Mouse (Mus musculus) hindbrain, embryonic 11.5 days (tissue): ENCODE results near the gene Pkn2. TPM values are rescaled to one million over a fixed set of nuclear protein-coding genes. Genes with fewer than 3 reads are reported as not detected.

Experiments used
- ATAC-seq: fragments of 200-750 bp; cut with Nextera tagmentation; 2 replicates; pipeline ENCODE4 v1.8.0; 2017; ENCODE audit warnings: mild to moderate bottlenecking, moderate TSS enrichment, moderate library complexity; ENCODE audit not compliant: low FRiP score
- DNase-seq: peaks from one replicate; pipeline ENCODE4 v3.0.0-alpha.2; 2015; ENCODE audit warnings: low spot score
- H3K27ac ChIP-seq: fragments of 300-500 bp; sonication (generic); 2 replicates; pipeline ENCODE4 v1.5.1; 2014; ENCODE audit warnings: mild to moderate bottlenecking, low read depth, low read length
- H3K27me3 ChIP-seq: fragments of 300-500 bp; sonication (generic); 2 replicates; pipeline ENCODE4 v1.6.1; 2014; ENCODE audit warnings: mild to moderate bottlenecking, low read length, moderate library complexity, mixed read lengths; ENCODE audit not compliant: control insufficient read depth, insufficient read depth
- H3K36me3 ChIP-seq: fragments of 300-500 bp; sonication (generic); 2 replicates; pipeline ENCODE4 v1.6.1; 2014; ENCODE audit warnings: mild to moderate bottlenecking, low read length, moderate library complexity, mixed read lengths; ENCODE audit not compliant: control insufficient read depth, insufficient read depth
- H3K4me1 ChIP-seq: fragments of 300-500 bp; sonication (generic); replicated peaks from 2 replicates; pipeline ENCODE4 v1.6.1; 2014; ENCODE audit warnings: low read length, mixed read lengths; ENCODE audit not compliant: control insufficient read depth, insufficient read depth
- H3K4me2 ChIP-seq: fragments of 300-500 bp; sonication (generic); replicated peaks from 2 replicates; pipeline ENCODE4 v1.6.1; 2014; ENCODE audit warnings: mild to moderate bottlenecking, low read depth, low read length
- H3K4me3 ChIP-seq: fragments of 300-500 bp; sonication (generic); 2 replicates; pipeline ENCODE4 v1.5.1; 2014; ENCODE audit warnings: low read depth, low read length
- H3K9ac ChIP-seq: fragments of 300-500 bp; sonication (generic); 2 replicates; pipeline ENCODE4 v1.6.1; 2014; ENCODE audit warnings: low read depth, low read length
- H3K9me3 ChIP-seq: fragments of 300-500 bp; sonication (generic); 2 replicates; pipeline ENCODE4 v1.6.1; 2016; ENCODE audit warnings: low read length; ENCODE audit not compliant: control insufficient read depth
- WGBS: fragments of 180-500 bp; shearing (Covaris S2); extraction: QIAGEN DNeasy Blood & Tissue Kit; methylation state at CpG from one replicate; pipeline ENCODE4 v1.1.7; 2014; 5-methylcytosine and 5-hydroxymethylcytosine counted together
- polyA plus RNA-seq: library from polyadenylated mRNA; unstranded; fragments of >200 nt; fragmentation: Nextera tagmentation; extraction: Ambion mirVana; gene quantifications from 2 replicates; pipeline ENCODE4 v1.2.1, GENCODE M21; 2014

The Pkn2 gene
- polyA plus RNA-seq, 1 experiment from 2014 or later, result 48.6 TPM

GRCm38 (mm10) chr3:142899683-142900082, 17.9 kb upstream of the Pkn2 start:
- Histone ChIP-seq H3K4me2 (no peak overlapping the region), H3K9ac (no peak overlapping the region), H3K36me3 (no peaks in the 10 kb centered on the region), H3K27me3 (no peaks in the 10 kb centered on the region), H3K4me1 (no peaks in the 10 kb centered on the region), H3K9me3 (no peaks in the 10 kb centered on the region), H3K4me3 (no peak overlapping the region), H3K27ac (no peak overlapping the region)
- no peak for ATAC-seq
- 86% methylated on average over 2 of the region's 2 CpGs for WGBS
- DNase-seq, result no peak

GRCm38 (mm10) chr3:142898949-142899396, 17.2 kb upstream of the Pkn2 start:
- no peak overlapping the region for H3K4me2 ChIP-seq
- no peak overlapping the region for H3K9ac ChIP-seq
- no peaks in the 10 kb centered on the region for H3K36me3 ChIP-seq
- H3K4me1 ChIP-seq, result no peaks in the 10 kb centered on the region
- WGBS, result 86% methylated on average over 8 of the region's 8 CpGs
- H3K9me3 ChIP-seq, result no peaks in the 10 kb centered on the region
- no peaks in the 10 kb centered on the region for H3K27me3 ChIP-seq
- no peak overlapping the region for H3K4me3 ChIP-seq
- DNase-seq (no peak), ATAC-seq (no peak)
- no peak overlapping the region for H3K27ac ChIP-seq

GRCm38 (mm10) chr3:142890442-142890841, 8.6 kb upstream of the Pkn2 start:
- WGBS, result 91% methylated on average over 3 of the region's 3 CpGs
- Histone ChIP-seq H3K36me3 (no peaks in the 10 kb centered on the region), H3K9ac (no peak overlapping the region), H3K4me2 (no peak overlapping the region), H3K4me1 (no peaks in the 10 kb centered on the region), H3K27me3 (no peaks in the 10 kb centered on the region), H3K9me3 (no peaks in the 10 kb centered on the region), H3K27ac (no peak overlapping the region), H3K4me3 (no peak overlapping the region)
- ATAC-seq (no peak), DNase-seq (no peak)

- WGBS, result 82% methylated on average over 3 of the region's 3 CpGs
- Histone ChIP-seq H3K4me3 (no peak overlapping the region), H3K4me2 (no peak overlapping the region), H3K27me3 (no peaks in the 10 kb centered on the region), H3K4me1 (no peaks in the 10 kb centered on the region), H3K36me3 (no peaks in the 10 kb centered on the region), H3K27ac (no peak overlapping the region), H3K9me3 (no peaks in the 10 kb centered on the region), H3K9ac (no peak overlapping the region)
- ATAC-seq (no peak), DNase-seq (no peak)
Measured at GRCm38 (mm10) chr3:142886963-142887362, 5.2 kb upstream of the Pkn2 start.

- no peaks in the 10 kb centered on the region for H3K4me1 ChIP-seq
- H3K9me3 ChIP-seq, result no peaks in the 10 kb centered on the region
- no peak overlapping the region for H3K4me3 ChIP-seq
- H3K27me3 ChIP-seq, result no peaks in the 10 kb centered on the region
- no peak overlapping the region for H3K4me2 ChIP-seq
- H3K9ac ChIP-seq, result no peak overlapping the region
- DNase-seq (no peak), ATAC-seq (no peak)
- no peaks in the 10 kb centered on the region for H3K36me3 ChIP-seq
- no peak overlapping the region for H3K27ac ChIP-seq
Measured at GRCm38 (mm10) chr3:142884594-142884993, 2.8 kb upstream of the Pkn2 start.

GRCm38 (mm10) chr3:142881589-142881871, 274 bp downstream of the Pkn2 start:
- DNase-seq (no peak), ATAC-seq (peak; percentile 67)
- no peaks in the 10 kb centered on the region for H3K27me3 ChIP-seq
- H3K4me1 ChIP-seq, result no peaks in the 10 kb centered on the region
- no peaks in the 10 kb centered on the region for H3K9me3 ChIP-seq
- H3K27ac ChIP-seq, result peak overlapping the region; percentile 94
- H3K9ac ChIP-seq, result peak overlapping the region; percentile 94
- H3K4me2 ChIP-seq, result peak overlapping the region; percentile 49
- peak overlapping the region; percentile 99 for H3K4me3 ChIP-seq
- no peaks in the 10 kb centered on the region for H3K36me3 ChIP-seq
- 0% methylated on average over 2 of the region's 40 CpGs for WGBS

- peak overlapping the region; percentile 49 for H3K4me2 ChIP-seq
- peak overlapping the region; percentile 94 for H3K9ac ChIP-seq
- H3K4me3 ChIP-seq, result peak overlapping the region; percentile 99
- H3K36me3 ChIP-seq, result no peaks in the 10 kb centered on the region
- no peaks in the 10 kb centered on the region for H3K27me3 ChIP-seq
- peak overlapping the region; percentile 94 for H3K27ac ChIP-seq
- no peaks in the 10 kb centered on the region for H3K9me3 ChIP-seq
- DNase-seq, result peak; percentile 73
- ATAC-seq, result peak; percentile 58
- WGBS, result 1% methylated on average over 51 of the region's 72 CpGs
- H3K4me1 ChIP-seq, result no peaks in the 10 kb centered on the region
Measured at GRCm38 (mm10) chr3:142880790-142881588, 815 bp downstream of the Pkn2 start.

GRCm38 (mm10) chr3:142863236-142863635, 18.6 kb downstream of the Pkn2 start:
- ATAC-seq (no peak), DNase-seq (no peak)
- no peaks in the 10 kb centered on the region for H3K9me3 ChIP-seq
- no peaks in the 10 kb centered on the region for H3K36me3 ChIP-seq
- no peak overlapping the region for H3K4me3 ChIP-seq
- 91% methylated on average over 2 of the region's 2 CpGs for WGBS
- H3K27ac ChIP-seq, result no peak overlapping the region
- H3K27me3 ChIP-seq, result no peaks in the 10 kb centered on the region
- H3K4me2 ChIP-seq, result no peak overlapping the region
- H3K4me1 ChIP-seq, result no peaks in the 10 kb centered on the region
- H3K9ac ChIP-seq, result no peak overlapping the region

GRCm38 (mm10) chr3:142856832-142857231, 25.0 kb downstream of the Pkn2 start:
- ATAC-seq, result no peak
- Histone ChIP-seq H3K9ac (no peak overlapping the region), H3K36me3 (no peaks in the 10 kb centered on the region), H3K4me1 (no peaks in the 10 kb centered on the region), H3K27me3 (no peaks in the 10 kb centered on the region), H3K4me3 (no peak overlapping the region), H3K4me2 (no peak overlapping the region), H3K9me3 (no peaks in the 10 kb centered on the region), H3K27ac (no peak overlapping the region)
- WGBS, result 84% methylated on average over 3 of the region's 3 CpGs
- DNase-seq, result no peak
